Mouse (Mus musculus) heart, adult 11 months (tissue): Measurements from ENCODE around the gene Zfp618.

ENCODE experiments used
- DNase-seq: peaks from one replicate; pipeline ENCODE4 v3.0.0; 2022

Gene Zfp618

GRCm38 (mm10) chr4:62999916-63000315 is 34.5 kb downstream of the Zfp618 start:
- peak; percentile 83 for DNase-seq

GRCm38 (mm10) chr4:63000316-63001055 is 35.1 kb downstream of the Zfp618 start:
- DNase-seq = peak; percentile 75

DNA sequence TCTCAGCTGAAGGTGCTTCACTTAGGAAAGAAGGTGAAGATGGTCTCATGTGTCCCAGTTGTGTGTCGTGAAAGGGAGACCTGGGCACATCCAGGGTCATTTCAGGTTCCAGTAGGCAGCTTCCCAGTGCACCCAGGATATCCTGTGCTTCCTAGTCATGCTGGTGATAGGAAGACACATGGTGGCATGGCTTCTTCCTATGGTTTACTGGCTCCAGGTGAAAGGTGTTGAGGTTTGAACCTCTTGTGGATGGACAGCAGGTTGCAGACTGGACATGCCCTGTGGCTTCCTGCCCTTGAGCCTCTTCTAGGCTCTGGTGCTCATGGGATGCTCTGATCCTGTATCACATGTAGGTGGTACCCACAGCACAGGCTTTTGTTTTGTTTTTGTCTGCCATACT is 37.0 kb downstream of the Zfp618 start:
- DNase-seq = peak; percentile 61

DNA sequence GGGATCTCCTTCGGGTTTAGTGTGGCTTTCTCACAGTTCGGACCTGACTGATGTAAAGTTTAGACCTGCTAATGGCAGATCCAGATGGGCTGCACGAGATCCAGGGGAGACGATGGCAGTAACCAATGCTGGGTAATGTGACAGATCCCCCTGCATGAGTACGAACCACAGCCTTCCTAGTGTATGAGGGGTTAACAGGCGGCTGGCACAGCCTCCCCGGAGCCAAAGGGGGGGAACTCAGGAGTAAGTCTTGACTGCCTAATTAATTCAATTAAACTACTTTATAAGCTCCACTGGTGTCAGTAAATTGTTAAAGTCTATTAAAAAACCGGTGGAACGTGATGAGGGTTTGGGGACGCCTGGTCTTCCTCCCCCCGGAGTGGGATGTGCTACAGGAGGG is 39.1 kb downstream of the Zfp618 start:
- no peak for DNase-seq

GRCm38 (mm10) chr4:63005446-63006185 is 40.2 kb downstream of the Zfp618 start:
- peak; percentile 78 for DNase-seq

DNA sequence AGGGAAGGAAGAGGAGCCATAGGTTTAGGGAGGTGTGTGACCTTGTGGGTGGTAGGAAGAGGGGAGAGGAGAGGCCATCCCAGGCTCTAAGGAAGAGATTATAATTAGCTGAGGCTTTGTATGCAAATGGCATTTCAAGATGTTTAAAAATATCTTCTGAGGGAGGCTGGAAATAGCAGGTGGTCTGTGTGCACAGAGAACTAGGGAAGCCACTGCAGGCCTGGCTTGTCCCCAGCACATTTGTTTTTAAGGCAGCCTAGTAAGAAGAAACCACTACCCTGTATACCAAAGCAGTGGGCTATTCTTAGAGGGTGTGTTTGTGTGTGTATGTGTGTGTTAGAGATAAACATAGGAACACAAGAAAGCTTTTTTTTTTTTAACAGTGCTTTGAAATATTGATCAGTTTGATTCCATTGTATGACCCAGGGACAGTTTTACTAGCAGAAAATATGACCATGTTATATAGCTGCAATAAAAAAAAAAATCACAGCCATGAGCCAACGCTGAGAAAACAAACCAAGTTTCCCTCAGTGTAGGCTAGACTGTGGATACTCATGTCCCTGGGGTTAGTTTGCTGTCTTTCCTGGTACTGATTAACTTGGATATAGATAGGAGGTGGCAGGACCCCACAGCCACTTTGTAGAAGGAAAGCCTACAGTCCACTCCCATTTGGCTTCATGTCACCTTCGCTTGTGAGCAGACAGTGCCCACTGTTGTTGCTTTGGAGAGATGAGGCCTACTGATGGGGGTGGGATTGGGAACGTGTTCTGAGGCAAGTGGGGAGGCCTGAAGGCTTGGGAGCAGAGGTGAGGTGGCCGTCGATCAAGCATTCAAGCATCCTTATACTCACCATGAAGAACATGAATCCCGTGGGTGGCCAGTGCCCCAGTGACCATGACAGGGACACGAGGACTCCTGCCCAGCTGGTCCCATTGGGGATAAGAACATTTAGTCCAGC is 41.1 kb downstream of the Zfp618 start:
- peak; percentile 79 for DNase-seq

DNA sequence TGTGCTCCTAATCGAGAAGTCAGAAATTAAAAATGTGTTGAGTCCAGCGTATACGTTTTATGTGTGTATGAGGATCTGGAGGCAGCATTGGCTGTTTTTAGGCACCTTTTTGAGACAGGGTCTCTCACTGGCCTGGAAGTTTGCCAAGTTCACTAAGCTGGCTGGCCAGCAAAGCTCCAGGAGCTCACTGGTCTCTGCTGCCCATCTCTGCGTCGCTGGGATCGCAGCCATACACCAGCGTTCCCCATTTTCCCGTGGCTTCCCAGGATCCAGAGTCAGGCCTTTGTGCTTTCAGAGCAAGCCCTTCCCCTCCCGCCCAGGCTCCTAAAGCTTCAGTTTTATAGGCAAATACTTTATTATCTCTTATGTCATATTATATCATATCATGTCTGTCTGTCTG is 42.8 kb downstream of the Zfp618 start:
- peak; percentile 29 for DNase-seq

GRCm38 (mm10) chr4:63008822-63009221 is 43.4 kb downstream of the Zfp618 start:
- peak; percentile 60 for DNase-seq

DNA sequence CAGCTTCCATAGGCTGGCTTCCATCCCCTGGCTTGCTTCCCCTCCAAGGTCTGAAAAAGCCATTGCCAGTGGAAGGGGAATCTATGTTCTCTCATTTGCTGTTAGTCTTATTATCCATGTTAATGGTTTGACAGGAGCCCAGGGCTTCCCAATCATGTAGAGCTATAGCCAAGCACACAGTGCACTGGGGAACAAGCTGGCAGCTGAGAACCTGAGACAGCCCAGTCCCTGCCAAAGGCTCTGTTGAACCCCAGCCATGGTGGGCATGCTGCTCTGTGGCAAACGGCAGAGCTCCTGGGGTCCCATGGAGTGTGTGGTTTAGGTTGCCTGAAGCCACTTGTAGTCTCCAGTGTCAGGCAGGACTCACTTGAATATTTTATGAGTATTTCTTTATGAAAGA is 44.4 kb downstream of the Zfp618 start:
- peak; percentile 86 for DNase-seq

GRCm38 (mm10) chr4:63010226-63010625 is 44.9 kb downstream of the Zfp618 start:
- DNase-seq = peak; percentile 95

DNA sequence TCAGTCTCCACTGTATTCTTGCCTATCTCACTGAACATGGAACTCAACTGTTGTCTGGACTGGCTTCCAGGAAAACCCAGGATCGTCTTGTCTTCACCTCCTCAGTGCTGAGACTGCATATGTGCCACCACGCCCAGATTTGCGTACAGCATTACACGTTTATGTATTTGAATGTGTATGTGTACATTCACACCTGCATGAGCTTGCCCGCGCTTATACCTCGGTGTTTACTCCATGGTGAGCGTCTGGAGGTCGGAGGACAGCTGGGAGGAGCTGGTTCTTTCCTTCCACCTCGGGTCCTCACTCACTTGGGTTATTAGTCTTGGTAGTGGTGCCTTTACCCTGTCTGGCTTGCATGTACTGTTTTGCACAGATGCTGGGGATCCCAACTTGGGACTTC is 53.2 kb downstream of the Zfp618 start:
- DNase-seq = peak; percentile 54

DNA sequence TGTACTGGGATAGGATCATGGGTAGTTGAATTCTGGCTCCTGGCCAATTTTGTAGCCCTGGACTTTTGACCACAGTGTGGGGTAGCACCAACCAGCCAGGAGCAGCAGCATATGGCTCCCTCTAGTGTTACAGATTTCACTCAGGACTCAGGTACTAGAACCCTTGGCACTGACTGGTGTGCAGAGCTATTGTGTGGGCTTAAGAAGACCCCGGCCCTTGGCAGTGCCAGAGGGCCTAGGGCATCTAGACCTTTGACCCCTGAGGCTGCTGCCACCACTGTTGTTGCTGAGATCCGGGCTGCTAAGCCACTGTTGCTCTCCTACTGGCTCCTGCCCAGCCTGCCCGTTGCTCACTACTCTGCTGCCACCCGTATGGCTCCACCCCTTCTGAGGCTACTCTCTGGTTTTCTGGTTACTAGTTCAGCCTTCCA is 54.1 kb downstream of the Zfp618 start:
- DNase-seq = peak; percentile 84

GRCm38 (mm10) chr4:63021034-63021700 is 55.8 kb downstream of the Zfp618 start:
- DNase-seq = peak; percentile 94

DNA sequence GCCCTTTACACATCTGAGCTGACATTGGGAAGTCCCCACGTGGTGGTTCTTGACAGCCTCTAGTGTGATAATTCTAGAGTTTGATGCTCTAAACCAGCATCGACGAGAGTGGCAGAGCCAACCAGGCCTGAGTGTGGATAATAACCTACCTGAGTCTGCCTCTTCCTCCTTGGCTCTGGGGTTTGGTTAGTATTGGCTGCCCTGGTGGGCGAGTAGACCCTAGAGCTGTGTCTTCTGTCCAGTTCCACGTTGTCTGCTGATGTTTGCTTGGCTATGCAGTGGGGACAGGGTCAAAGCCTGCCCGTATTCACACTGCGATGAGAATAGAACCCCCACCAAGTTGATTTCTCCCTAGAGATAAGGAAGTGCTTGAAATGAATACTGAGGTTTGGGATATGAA is 58.1 kb downstream of the Zfp618 start:
- peak; percentile 51 for DNase-seq

DNA sequence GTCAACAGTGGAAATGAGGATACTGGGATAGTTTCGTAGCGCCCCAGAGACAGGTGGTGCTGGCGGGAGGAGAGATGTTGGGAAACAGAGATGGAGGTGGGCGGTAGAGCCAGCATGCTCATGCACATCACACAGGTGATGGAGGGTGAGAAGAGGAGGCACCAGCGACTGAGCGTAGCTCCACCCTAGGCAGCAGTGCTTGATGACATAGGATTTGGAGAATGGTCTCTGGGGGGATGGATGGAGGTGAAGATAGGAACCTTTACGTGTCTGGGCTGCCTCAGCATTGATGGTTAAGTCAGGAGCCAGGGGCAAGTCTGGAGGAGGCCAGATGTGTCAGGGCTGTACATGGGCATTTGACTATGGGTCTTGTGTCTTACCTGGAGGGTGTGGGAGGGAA is 58.7 kb downstream of the Zfp618 start:
- peak; percentile 63 for DNase-seq

- peak; percentile 61 for DNase-seq
Observed at GRCm38 (mm10) chr4:63024734-63025256, 59.4 kb downstream of the Zfp618 start.

GRCm38 (mm10) chr4:63025306-63025705 is 59.9 kb downstream of the Zfp618 start:
- peak; percentile 81 for DNase-seq

GRCm38 (mm10) chr4:63026286-63026685 is 60.9 kb downstream of the Zfp618 start:
- peak; percentile 49 for DNase-seq

DNA sequence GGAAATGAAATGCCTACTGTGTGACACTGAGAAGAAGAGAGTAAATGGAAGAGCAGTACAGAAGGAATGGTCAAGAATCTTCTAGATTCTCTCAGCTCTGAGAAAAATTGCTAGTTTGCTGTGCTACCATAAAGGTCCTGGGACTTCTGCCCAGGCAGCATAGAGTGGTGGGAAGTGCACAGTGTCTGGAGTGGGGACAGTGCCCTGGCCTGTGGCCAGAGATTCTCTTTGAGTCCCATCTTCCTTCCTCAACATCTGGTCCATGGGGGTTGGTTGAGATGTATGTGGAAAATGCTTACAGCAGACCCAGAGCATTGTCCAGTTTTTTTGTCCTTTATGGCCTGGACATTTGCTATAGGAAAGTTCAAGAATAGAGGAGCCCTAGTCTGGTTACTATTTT is 62.1 kb downstream of the Zfp618 start:
- DNase-seq = no peak

- DNase-seq = no peak
Observed at GRCm38 (mm10) chr4:63030157-63030556, 64.8 kb downstream of the Zfp618 start.

- DNase-seq = no peak
Observed at GRCm38 (mm10) chr4:63031240-63031639, 65.9 kb downstream of the Zfp618 start.

DNA sequence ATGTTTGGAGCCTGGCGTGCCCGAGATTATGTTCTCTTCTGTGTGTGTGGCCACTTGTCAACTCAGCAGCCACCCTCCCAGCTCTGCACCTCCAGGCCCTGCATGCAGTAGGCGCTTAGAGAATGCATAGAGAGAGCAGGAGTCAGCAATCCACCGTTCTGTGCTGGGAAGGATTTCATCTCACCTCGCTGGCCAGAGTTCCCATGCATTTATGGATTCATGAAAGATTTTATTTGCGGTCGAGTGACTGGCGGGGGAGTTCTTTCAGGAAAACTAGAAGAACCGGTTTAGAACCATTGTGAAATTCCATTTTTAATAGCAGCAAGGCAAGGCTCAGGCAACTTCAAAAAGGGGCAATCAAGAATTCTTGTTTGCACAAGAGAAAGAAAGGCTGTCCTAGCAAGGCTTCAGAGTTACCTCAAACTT is 67.2 kb downstream of the Zfp618 start:
- DNase-seq = peak; percentile 60
